Mouse (Mus musculus): ENCODE data around the gene Coa4. TPM values are rescaled to one million over a fixed set of nuclear protein-coding genes. Genes with fewer than 3 reads are reported as not detected.
A peak's percentile ranks its signal among the peaks of the same experiment; 100 is the strongest.

Gene Coa4
- polyA plus RNA-seq, 1 experiment from 2014 or later, result 31.3 TPM

- Histone ChIP-seq H3K4me3 (no peak overlapping the region), H3K27me3 (ENCODE audit: insufficient read depth, poor library complexity, severe bottlenecking) (no peaks in the 10 kb centered on the region), H3K36me3 (peaks cover 38% of the 10 kb centered on the region), H3K27ac (no peak overlapping the region), H3K4me1 (peaks cover 55% of the 10 kb centered on the region), H3K9me3 (no peaks in the 10 kb centered on the region)
- no peak for DNase-seq (ENCODE audit: low spot score)
- WGBS, result 89% methylated on average over 13 of the region's 13 CpGs
These were observed 38.9 kb upstream of the Coa4 start for GRCm38 (mm10) chr7:100497982-100498381.

- Histone ChIP-seq H3K27me3 (ENCODE audit: insufficient read depth, poor library complexity, severe bottlenecking) (no peaks in the 10 kb centered on the region), H3K4me1 (peaks cover 41% of the 10 kb centered on the region), H3K36me3 (peaks cover 38% of the 10 kb centered on the region), H3K4me3 (no peak overlapping the region), H3K27ac (no peak overlapping the region), H3K9me3 (no peaks in the 10 kb centered on the region)
- DNase-seq (ENCODE audit: low spot score), result peak; percentile 63
These were observed 37.4 kb upstream of the Coa4 start for GRCm38 (mm10) chr7:100499465-100499864.

DNA sequence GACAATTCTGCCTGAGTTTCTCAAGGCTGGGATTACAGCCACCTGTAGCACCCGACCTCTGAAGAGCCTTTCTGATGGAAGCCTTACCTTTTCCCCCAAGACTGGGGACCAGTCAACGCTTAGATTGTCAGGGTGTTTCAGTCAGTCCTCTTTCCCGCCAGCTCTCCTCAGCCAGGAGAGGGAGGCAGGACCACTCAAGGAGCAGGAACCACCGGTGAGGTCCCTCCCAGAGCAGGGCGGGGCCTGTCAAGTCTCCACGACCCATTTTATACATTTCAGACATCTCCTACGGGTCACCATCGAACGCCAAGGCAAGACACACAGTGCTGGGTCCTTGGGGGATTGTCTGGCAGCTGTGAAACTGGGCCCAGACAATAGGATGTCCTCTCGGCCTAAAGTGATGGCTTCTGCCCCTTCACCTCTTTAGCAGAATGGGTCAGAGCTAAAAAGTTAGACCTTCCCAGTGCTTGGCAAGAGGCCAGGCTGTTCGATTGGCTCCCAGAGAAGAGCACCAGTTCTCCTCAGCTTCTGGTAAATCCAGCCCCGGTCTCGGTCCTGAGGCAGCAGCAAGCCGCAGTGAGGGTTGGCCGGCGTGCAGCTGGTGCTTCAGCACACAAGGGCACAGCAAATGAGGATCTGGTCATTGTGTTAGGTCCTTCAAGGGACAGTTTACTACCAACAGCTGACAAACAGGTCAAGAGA is 36.4 kb upstream of the Coa4 start:
- DNase-seq (ENCODE audit: low spot score), result peak; percentile 72
- 0 out of 2 replicates have a peak overlapping the region, but pooled peaks have one; percentile 52 for H3K27ac ChIP-seq
- H3K4me1 ChIP-seq, result peaks cover 35% of the 10 kb centered on the region
- no peaks in the 10 kb centered on the region for H3K9me3 ChIP-seq
- 74% methylated on average over 16 of the region's 16 CpGs for WGBS
- H3K36me3 ChIP-seq, result peaks cover 38% of the 10 kb centered on the region
- no peaks in the 10 kb centered on the region for H3K27me3 ChIP-seq (ENCODE audit: insufficient read depth, poor library complexity, severe bottlenecking)
- no peak overlapping the region for H3K4me3 ChIP-seq

DNA sequence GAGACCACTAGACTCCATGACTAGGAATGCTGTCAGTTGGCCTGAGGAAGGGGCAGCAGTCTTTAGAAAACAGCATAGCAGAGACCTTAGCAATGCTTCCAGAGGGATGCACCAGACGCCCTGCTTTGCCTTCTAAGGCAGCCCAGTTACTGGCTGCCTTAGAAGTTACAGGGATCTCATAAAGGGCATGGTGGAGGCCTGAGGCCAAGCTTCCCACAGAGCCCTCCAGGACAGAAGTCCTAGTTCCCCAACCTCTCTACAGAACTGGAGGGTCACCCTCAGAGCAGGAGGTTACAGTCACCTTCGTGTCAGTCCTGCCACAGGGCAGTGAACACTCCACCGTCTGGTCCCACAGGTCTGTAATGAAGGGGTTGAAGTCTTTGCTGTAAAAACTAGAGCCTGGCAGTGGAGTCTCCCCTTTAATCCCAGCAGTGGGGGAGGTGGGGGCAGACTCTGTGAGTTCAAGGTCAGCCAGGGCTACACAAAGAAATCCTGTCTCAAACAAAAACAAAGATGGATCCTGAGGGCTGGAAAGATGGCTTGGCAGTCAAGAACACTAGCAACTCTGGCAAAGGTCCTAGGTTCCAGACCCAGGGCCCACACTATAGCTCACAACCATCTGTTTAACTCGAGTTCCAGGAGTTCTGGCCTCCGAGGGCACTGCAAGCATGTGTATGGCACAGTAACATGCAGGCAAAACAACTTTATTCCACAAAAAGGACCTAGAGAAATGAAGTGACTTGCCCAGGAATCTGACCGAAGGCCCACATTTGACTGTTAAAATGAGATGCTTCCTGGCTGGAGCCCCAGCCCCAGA is 35.6 kb upstream of the Coa4 start:
- Histone ChIP-seq H3K4me1 (peaks cover 27% of the 10 kb centered on the region), H3K4me3 (no peak overlapping the region), H3K9me3 (no peaks in the 10 kb centered on the region), H3K36me3 (peaks cover 38% of the 10 kb centered on the region), H3K27me3 (ENCODE audit: insufficient read depth, poor library complexity, severe bottlenecking) (no peaks in the 10 kb centered on the region), H3K27ac (0 out of 2 replicates have a peak overlapping the region, but pooled peaks have one; percentile 52)
- DNase-seq (ENCODE audit: low spot score), result peak; percentile 77
- WGBS, result 72% methylated on average over 6 of the region's 6 CpGs

DNA sequence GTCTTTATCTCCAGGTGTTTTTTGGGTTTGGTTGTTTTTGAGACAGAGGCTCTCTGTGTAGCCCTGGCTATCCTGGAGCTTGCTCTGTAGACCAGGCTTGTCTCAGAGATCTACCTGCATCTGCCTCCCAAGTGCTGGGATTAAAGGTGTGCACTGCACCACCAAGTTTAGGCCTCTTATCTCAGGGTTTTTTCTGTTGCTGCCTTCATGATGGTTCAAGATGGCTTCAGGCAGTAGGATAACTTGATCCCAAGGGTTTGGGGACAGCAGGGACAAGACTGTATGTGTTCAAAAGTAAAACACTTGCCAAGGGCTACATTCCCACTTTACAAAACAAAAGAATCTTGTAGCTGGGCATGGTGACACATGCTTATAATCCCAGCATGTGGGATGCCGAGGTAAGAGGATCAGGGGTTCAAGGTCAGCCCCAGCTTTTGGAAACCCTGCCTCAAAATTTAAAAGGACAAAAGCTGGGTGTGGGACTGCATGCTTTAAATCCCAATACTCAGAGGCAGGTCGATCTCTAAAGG is 35.0 kb upstream of the Coa4 start:
- no peaks in the 10 kb centered on the region for H3K27me3 ChIP-seq (ENCODE audit: insufficient read depth, poor library complexity, severe bottlenecking)
- peaks cover 33% of the 10 kb centered on the region for H3K36me3 ChIP-seq
- peaks cover 20% of the 10 kb centered on the region for H3K4me1 ChIP-seq
- DNase-seq (ENCODE audit: low spot score), result peak; percentile 70
- no peak overlapping the region for H3K27ac ChIP-seq
- WGBS, result 68% methylated on average over 2 of the region's 2 CpGs
- H3K4me3 ChIP-seq, result no peak overlapping the region
- H3K9me3 ChIP-seq, result no peaks in the 10 kb centered on the region

- Histone ChIP-seq H3K4me3 (no peak overlapping the region), H3K27me3 (ENCODE audit: insufficient read depth, poor library complexity, severe bottlenecking) (no peaks in the 10 kb centered on the region), H3K36me3 (peaks cover 28% of the 10 kb centered on the region), H3K4me1 (peaks cover 18% of the 10 kb centered on the region), H3K9me3 (no peaks in the 10 kb centered on the region), H3K27ac (no peak overlapping the region)
- WGBS, result 79% methylated on average over 7 of the region's 7 CpGs
- no peak for DNase-seq (ENCODE audit: low spot score)
These were observed 34.4 kb upstream of the Coa4 start for GRCm38 (mm10) chr7:100502374-100502922.

- Histone ChIP-seq H3K27ac (no peak overlapping the region), H3K4me3 (no peak overlapping the region), H3K9me3 (no peaks in the 10 kb centered on the region), H3K36me3 (peaks cover 22% of the 10 kb centered on the region), H3K27me3 (ENCODE audit: insufficient read depth, poor library complexity, severe bottlenecking) (peaks cover 5% of the 10 kb centered on the region; the same call in 1 of the 2 replicates), H3K4me1 (peaks cover 16% of the 10 kb centered on the region)
- DNase-seq (ENCODE audit: low spot score), result no peak
- WGBS, result 79% methylated on average over 5 of the region's 5 CpGs
These were observed 33.8 kb upstream of the Coa4 start for GRCm38 (mm10) chr7:100503076-100503475.

GRCm38 (mm10) chr7:100504740-100505487 is 32.0 kb upstream of the Coa4 start:
- no peaks in the 10 kb centered on the region for H3K9me3 ChIP-seq
- H3K27ac ChIP-seq, result no peak overlapping the region
- H3K4me1 ChIP-seq, result peaks cover 11% of the 10 kb centered on the region
- H3K4me3 ChIP-seq, result no peak overlapping the region
- peaks cover 5% of the 10 kb centered on the region; the same call in 1 of the 2 replicates for H3K27me3 ChIP-seq (ENCODE audit: insufficient read depth, poor library complexity, severe bottlenecking)
- no peak for DNase-seq (ENCODE audit: low spot score)
- 86% methylated on average over 13 of the region's 13 CpGs for WGBS
- H3K36me3 ChIP-seq, result peaks cover 3% of the 10 kb centered on the region

DNA sequence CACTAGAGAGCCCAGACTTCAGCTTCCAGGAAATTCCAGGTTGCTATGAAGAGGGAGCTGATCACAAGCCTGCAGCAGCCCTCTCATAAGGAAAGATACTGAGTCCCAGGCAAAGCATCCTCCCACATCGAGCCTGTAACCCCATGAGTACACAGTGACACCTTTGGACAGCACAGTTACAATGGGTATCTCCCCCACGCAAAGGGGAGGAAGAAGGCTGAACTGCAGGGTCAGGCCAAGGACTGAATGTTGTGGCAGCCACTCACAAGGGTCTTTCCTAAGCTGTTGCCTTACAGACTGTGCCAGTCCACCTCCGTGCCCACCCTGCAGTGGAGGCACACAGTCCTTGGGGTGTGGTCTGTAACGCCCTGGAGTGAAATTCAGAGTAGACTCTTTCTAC is 30.4 kb upstream of the Coa4 start:
- no peak overlapping the region for H3K27ac ChIP-seq
- no peak overlapping the region for H3K4me3 ChIP-seq
- WGBS, result 68% methylated on average over 4 of the region's 4 CpGs
- H3K9me3 ChIP-seq, result no peaks in the 10 kb centered on the region
- DNase-seq (ENCODE audit: low spot score), result no peak
- H3K27me3 ChIP-seq (ENCODE audit: insufficient read depth, poor library complexity, severe bottlenecking), result peaks cover 10% of the 10 kb centered on the region
- peaks cover 5% of the 10 kb centered on the region; the same call in 1 of the 2 replicates for H3K4me1 ChIP-seq
- H3K36me3 ChIP-seq, result no peaks in the 10 kb centered on the region

DNA sequence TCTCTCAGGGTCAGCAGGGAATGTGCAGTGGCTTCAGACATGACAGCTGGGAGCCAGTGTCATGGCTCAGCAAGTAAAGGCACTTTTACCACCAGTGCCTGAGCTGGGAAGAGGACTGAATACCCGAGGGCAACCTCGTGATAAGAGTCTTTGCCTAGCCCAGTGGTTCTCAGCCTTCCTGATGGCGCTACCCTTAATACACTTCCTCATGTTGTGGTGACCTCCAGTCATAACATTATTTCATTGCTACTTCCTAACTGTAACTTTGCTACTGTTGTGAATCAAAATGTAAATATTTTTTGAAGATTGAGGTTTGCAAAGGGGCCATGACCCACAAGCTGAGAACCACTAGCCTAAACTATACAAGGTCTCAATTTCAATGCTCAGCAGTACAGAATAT is 28.2 kb upstream of the Coa4 start:
- Histone ChIP-seq H3K27ac (no peak overlapping the region), H3K36me3 (no peaks in the 10 kb centered on the region), H3K4me1 (0 out of 2 replicates have a peak, but pooled peaks cover 5% of the 10 kb centered on the region), H3K27me3 (ENCODE audit: insufficient read depth, poor library complexity, severe bottlenecking) (peaks cover 21% of the 10 kb centered on the region), H3K4me3 (no peak overlapping the region), H3K9me3 (no peaks in the 10 kb centered on the region)
- WGBS, result 58% methylated on average over 3 of the region's 3 CpGs
- no peak for DNase-seq (ENCODE audit: low spot score)

DNA sequence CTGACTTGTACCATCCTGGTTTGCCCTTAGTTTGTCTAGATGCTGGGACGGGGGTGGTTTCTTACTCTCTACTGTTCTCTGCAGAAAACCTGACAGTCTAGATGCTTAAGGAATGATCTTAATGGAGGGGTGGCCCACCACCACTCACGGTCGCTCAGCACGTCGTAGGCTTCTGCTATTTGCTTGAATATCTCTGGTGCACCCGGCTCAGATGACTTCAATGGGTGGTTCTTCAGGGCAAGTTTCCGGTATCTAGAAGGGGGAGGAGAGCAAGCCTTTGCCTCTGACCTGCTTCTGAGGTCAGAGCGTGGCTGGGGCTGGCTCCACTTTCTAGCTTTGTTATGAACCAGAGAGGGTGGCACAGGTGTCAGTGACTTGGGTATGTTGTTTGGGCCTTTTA is 25.3 kb upstream of the Coa4 start:
- no peaks in the 10 kb centered on the region for H3K4me1 ChIP-seq
- H3K9me3 ChIP-seq, result no peaks in the 10 kb centered on the region
- H3K27ac ChIP-seq, result no peak overlapping the region
- no peaks in the 10 kb centered on the region for H3K36me3 ChIP-seq
- 58% methylated on average over 8 of the region's 8 CpGs for WGBS
- no peak for DNase-seq (ENCODE audit: low spot score)
- H3K4me3 ChIP-seq, result no peak overlapping the region
- peaks cover 21% of the 10 kb centered on the region for H3K27me3 ChIP-seq (ENCODE audit: insufficient read depth, poor library complexity, severe bottlenecking)

GRCm38 (mm10) chr7:100514573-100514972 is 22.3 kb upstream of the Coa4 start, which contains the start of gene Dnajb13:
Dnajb13 (minus strand) TSS chr7:100514960.
- DNase-seq (ENCODE audit: low spot score), result no peak

More at GRCm38 (mm10) chr7:100514573-100514972, 22.3 kb upstream of the Coa4 start, which contains the start of gene Dnajb13:
- Histone ChIP-seq H3K27me3 (ENCODE audit: insufficient read depth, poor library complexity, severe bottlenecking) (peaks cover 16% of the 10 kb centered on the region; the same call in 1 of the 2 replicates), H3K4me3 (no peak within 1 kb of the TSS), H3K4me1 (no peaks in the 10 kb centered on the region), H3K27ac (no peak within 1 kb of the TSS), H3K9me3 (no peaks in the 10 kb centered on the region), H3K36me3 (no peaks in the 10 kb centered on the region)
- 48% methylated on average over 11 of the region's 11 CpGs for WGBS
